Mouse (Mus musculus): ENCODE measurements around the gene Unc13b. TPM values are rescaled to one million over a fixed set of nuclear protein-coding genes. Genes with fewer than 3 reads are reported as not detected.
"Not testable (repeated sequence)": the region's sequence is repeated elsewhere in the genome, so short reads cannot be mapped to it uniquely, and the experiment has no call there.

Gene Unc13b
- polyA plus RNA-seq, 1 experiment, result 17.4 TPM

- H3K4me3 ChIP-seq (ENCODE audit: control insufficient read depth, low read depth, low read length), result no peak overlapping the region
- no peaks in the 10 kb centered on the region for H3K36me3 ChIP-seq (ENCODE audit: control insufficient read depth, insufficient read depth, low read length)
- no peak overlapping the region for H3K27ac ChIP-seq (ENCODE audit: control insufficient read depth, insufficient read depth, low read depth, low read length)
- TF ChIP-seq CTCF (IDR thresholded peaks at IDR 0.05; ENCODE audit: control insufficient read depth, insufficient read depth, insufficient replicate concordance, low read depth, low read length) (no peak), POLR2A (IDR thresholded peaks at IDR 0.05; ENCODE audit: control insufficient read depth, low read depth, low read length) (no peak)
- H3K27me3 ChIP-seq (ENCODE audit: control insufficient read depth, insufficient read depth, low read length), result no peaks in the 10 kb centered on the region
- no peaks in the 10 kb centered on the region for H3K4me1 ChIP-seq (ENCODE audit: control insufficient read depth, insufficient read depth, low read length)
These were observed 54.7 kb downstream of the Unc13b start for GRCm38 (mm10) chr4:43113491-43113890.

- Histone ChIP-seq H3K27me3 (ENCODE audit: control insufficient read depth, insufficient read depth, low read length) (no peaks in the 10 kb centered on the region), H3K36me3 (ENCODE audit: control insufficient read depth, insufficient read depth, low read length) (no peaks in the 10 kb centered on the region), H3K4me3 (ENCODE audit: control insufficient read depth, low read depth, low read length) (no peak overlapping the region), H3K4me1 (ENCODE audit: control insufficient read depth, insufficient read depth, low read length) (no peaks in the 10 kb centered on the region), H3K27ac (ENCODE audit: control insufficient read depth, insufficient read depth, low read depth, low read length) (no peak overlapping the region)
- TF ChIP-seq CTCF (IDR thresholded peaks at IDR 0.05; ENCODE audit: control insufficient read depth, insufficient read depth, insufficient replicate concordance, low read depth, low read length) (no peak), POLR2A (IDR thresholded peaks at IDR 0.05; ENCODE audit: control insufficient read depth, low read depth, low read length) (no peak)
These were observed 55.8 kb downstream of the Unc13b start for GRCm38 (mm10) chr4:43114512-43114911.

GRCm38 (mm10) chr4:43114946-43115345, 56.2 kb downstream of the Unc13b start:
- TF ChIP-seq POLR2A (IDR thresholded peaks at IDR 0.05; ENCODE audit: control insufficient read depth, low read depth, low read length) (no peak), CTCF (IDR thresholded peaks at IDR 0.05; ENCODE audit: control insufficient read depth, insufficient read depth, insufficient replicate concordance, low read depth, low read length) (no peak)
- Histone ChIP-seq H3K36me3 (ENCODE audit: control insufficient read depth, insufficient read depth, low read length) (no peaks in the 10 kb centered on the region), H3K4me1 (ENCODE audit: control insufficient read depth, insufficient read depth, low read length) (no peaks in the 10 kb centered on the region), H3K27me3 (ENCODE audit: control insufficient read depth, insufficient read depth, low read length) (no peaks in the 10 kb centered on the region), H3K27ac (ENCODE audit: control insufficient read depth, insufficient read depth, low read depth, low read length) (no peak overlapping the region), H3K4me3 (ENCODE audit: control insufficient read depth, low read depth, low read length) (no peak overlapping the region)

- no peaks in the 10 kb centered on the region for H3K36me3 ChIP-seq (ENCODE audit: control insufficient read depth, insufficient read depth, low read length)
- H3K4me3 ChIP-seq (ENCODE audit: control insufficient read depth, low read depth, low read length), result no peak overlapping the region
- no peaks in the 10 kb centered on the region for H3K4me1 ChIP-seq (ENCODE audit: control insufficient read depth, insufficient read depth, low read length)
- TF ChIP-seq POLR2A (IDR thresholded peaks at IDR 0.05; ENCODE audit: control insufficient read depth, low read depth, low read length) (no peak), CTCF (IDR thresholded peaks at IDR 0.05; ENCODE audit: control insufficient read depth, insufficient read depth, insufficient replicate concordance, low read depth, low read length) (no peak)
- H3K27ac ChIP-seq (ENCODE audit: control insufficient read depth, insufficient read depth, low read depth, low read length), result no peak overlapping the region
- H3K27me3 ChIP-seq (ENCODE audit: control insufficient read depth, insufficient read depth, low read length), result no peaks in the 10 kb centered on the region
These were observed 57.5 kb downstream of the Unc13b start for GRCm38 (mm10) chr4:43116249-43116648.

DNA sequence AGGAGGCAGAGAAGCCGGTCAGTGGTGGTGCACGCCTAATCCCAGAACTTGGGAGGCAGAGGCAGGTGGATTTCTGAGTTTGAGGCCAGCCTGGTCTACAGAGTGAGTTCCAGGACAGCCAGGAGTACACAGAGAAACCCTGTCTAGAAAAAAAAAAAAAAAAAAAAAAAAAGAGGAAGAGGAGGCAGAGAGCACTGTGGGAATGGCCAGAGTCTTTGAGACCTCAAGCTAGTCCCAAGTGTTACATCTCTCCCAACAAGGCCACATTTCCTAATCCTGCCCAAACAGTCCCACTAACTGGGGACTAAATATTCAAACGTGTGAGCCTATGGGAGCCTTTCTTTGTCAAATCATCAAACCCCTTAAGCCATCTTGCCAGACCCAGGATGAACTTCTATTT, 71.0 kb downstream of the Unc13b start:
- no peaks in the 10 kb centered on the region for H3K4me1 ChIP-seq (ENCODE audit: control insufficient read depth, insufficient read depth, low read length)
- no peak overlapping the region for H3K4me3 ChIP-seq (ENCODE audit: control insufficient read depth, low read depth, low read length)
- no peak for TF ChIP-seq CTCF (IDR thresholded peaks at IDR 0.05; ENCODE audit: control insufficient read depth, insufficient read depth, insufficient replicate concordance, low read depth, low read length)
- H3K36me3 ChIP-seq (ENCODE audit: control insufficient read depth, insufficient read depth, low read length), result no peaks in the 10 kb centered on the region
- no peak overlapping the region for H3K27ac ChIP-seq (ENCODE audit: control insufficient read depth, insufficient read depth, low read depth, low read length)
- H3K27me3 ChIP-seq (ENCODE audit: control insufficient read depth, insufficient read depth, low read length), result no peaks in the 10 kb centered on the region

DNA sequence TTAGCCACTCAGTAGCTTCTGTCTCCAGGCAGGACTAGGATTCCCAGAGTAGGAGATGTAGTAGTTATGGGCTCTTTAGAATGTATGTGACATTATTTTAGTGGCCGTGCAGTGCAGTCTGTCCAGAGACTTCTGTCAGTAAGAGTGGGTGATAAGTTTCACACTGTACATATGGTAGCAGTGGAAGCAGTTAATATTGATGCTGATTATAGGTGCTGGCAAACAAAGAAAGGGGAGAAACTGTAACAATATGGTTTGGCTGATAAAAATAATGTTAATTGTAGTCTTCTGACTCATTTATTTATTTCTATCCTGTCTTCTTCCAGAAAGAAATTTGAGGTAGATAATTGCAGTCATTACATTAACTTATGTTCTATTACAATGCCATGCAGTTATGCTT, 83.9 kb downstream of the Unc13b start:
- H3K4me1 ChIP-seq (ENCODE audit: control insufficient read depth, insufficient read depth, low read length), result no peaks in the 10 kb centered on the region
- H3K36me3 ChIP-seq (ENCODE audit: control insufficient read depth, insufficient read depth, low read length), result no peaks in the 10 kb centered on the region
- H3K27me3 ChIP-seq (ENCODE audit: control insufficient read depth, insufficient read depth, low read length), result no peaks in the 10 kb centered on the region
- H3K4me3 ChIP-seq (ENCODE audit: control insufficient read depth, low read depth, low read length), result no peak overlapping the region
- TF ChIP-seq CTCF (IDR thresholded peaks at IDR 0.05; ENCODE audit: control insufficient read depth, insufficient read depth, insufficient replicate concordance, low read depth, low read length) (no peak), POLR2A (IDR thresholded peaks at IDR 0.05; ENCODE audit: control insufficient read depth, low read depth, low read length) (no peak)
- H3K27ac ChIP-seq (ENCODE audit: control insufficient read depth, insufficient read depth, low read depth, low read length), result no peak overlapping the region

GRCm38 (mm10) chr4:43152413-43152812, 93.7 kb downstream of the Unc13b start:
- not testable (repeated sequence) for H3K4me1 ChIP-seq (ENCODE audit: control insufficient read depth, insufficient read depth, low read length); H3K4me3 ChIP-seq (ENCODE audit: control insufficient read depth, low read depth, low read length)

DNA sequence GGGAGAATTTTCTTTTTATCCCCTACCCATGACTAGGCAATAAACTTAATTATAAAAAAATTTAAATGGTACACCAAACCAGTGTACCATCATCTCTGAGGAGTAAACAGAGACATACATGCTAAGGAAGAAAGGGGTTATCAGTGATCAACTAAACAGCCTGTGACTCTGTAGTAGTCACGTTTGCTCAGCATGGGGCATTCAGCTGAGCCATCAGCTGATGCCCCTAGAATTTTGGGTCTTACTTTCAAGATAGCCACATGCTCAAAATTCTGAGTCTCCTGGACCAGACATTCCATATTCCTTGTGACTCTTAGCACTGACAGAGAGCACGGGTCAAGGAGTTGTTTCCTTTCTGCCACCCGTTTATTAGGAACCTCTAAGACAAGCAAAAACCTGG, 101.3 kb downstream of the Unc13b start:
- no peak overlapping the region for H3K27ac ChIP-seq (ENCODE audit: control insufficient read depth, insufficient read depth, low read depth, low read length)
- no peaks in the 10 kb centered on the region for H3K27me3 ChIP-seq (ENCODE audit: control insufficient read depth, insufficient read depth, low read length)
- H3K4me3 ChIP-seq (ENCODE audit: control insufficient read depth, low read depth, low read length), result no peak overlapping the region
- H3K4me1 ChIP-seq (ENCODE audit: control insufficient read depth, insufficient read depth, low read length), result no peaks in the 10 kb centered on the region
- H3K36me3 ChIP-seq (ENCODE audit: control insufficient read depth, insufficient read depth, low read length), result no peaks in the 10 kb centered on the region
- TF ChIP-seq POLR2A (IDR thresholded peaks at IDR 0.05; ENCODE audit: control insufficient read depth, low read depth, low read length) (no peak), CTCF (IDR thresholded peaks at IDR 0.05; ENCODE audit: control insufficient read depth, insufficient read depth, insufficient replicate concordance, low read depth, low read length) (no peak)

More at GRCm38 (mm10) chr4:43152413-43152812, 93.7 kb downstream of the Unc13b start:
- not testable (repeated sequence) for H3K36me3 ChIP-seq (ENCODE audit: control insufficient read depth, insufficient read depth, low read length); H3K27ac ChIP-seq (ENCODE audit: control insufficient read depth, insufficient read depth, low read depth, low read length); H3K27me3 ChIP-seq (ENCODE audit: control insufficient read depth, insufficient read depth, low read length)

All from testis, adult 2 months (tissue).